Mouse (Mus musculus): Measurements from ENCODE around the gene Dda1. TPM values are rescaled to one million over a fixed set of nuclear protein-coding genes. Genes with fewer than 3 reads are reported as not detected.

Dda1 gene
- polyA plus RNA-seq, 1 experiment from 2014 or later, result 231 TPM

GRCm38 (mm10) chr8:71483932-71484331 is 14.9 kb downstream of the Dda1 start:
- Histone ChIP-seq H3K36me3 (peaks cover 53% of the 10 kb centered on the region), H3K9ac (no peak overlapping the region), H3K4me2 (peak overlapping the region; percentile 81; the same call in 1 of the 2 replicates), H3K27ac (replicated peaks) (no peak overlapping the region), H3K27me3 (no peaks in the 10 kb centered on the region), H3K4me3 (peak overlapping the region; percentile 1; the same call in 1 of the 2 replicates), H3K4me1 (replicated peaks) (peaks cover 63% of the 10 kb centered on the region), H3K9me3 (no peaks in the 10 kb centered on the region)
- WGBS, result 48% methylated on average over 8 of the region's 8 CpGs
- no peak for ATAC-seq (ENCODE audit: low read depth)

GRCm38 (mm10) chr8:71484736-71485135 is 15.7 kb downstream of the Dda1 start:
- peak overlapping the region; percentile 90; the same call in 1 of the 2 replicates for H3K27ac ChIP-seq (replicated peaks)
- H3K4me1 ChIP-seq (replicated peaks), result peaks cover 71% of the 10 kb centered on the region
- 92% methylated on average over 19 of the region's 19 CpGs for WGBS

GRCm38 (mm10) chr8:71485142-71486135 is 16.4 kb downstream of the Dda1 start, which contains the start of gene Ano8:
Gene Ano8 (minus strand): TSS chr8:71485963.
- peak within 1 kb of the TSS; percentile 90 for H3K27ac ChIP-seq (replicated peaks)
- WGBS, result 5% methylated on average over 58 of the region's 58 CpGs
- peak within 1 kb of the TSS; percentile 99 for H3K9ac ChIP-seq
- peak within 1 kb of the TSS; percentile 81 for H3K4me2 ChIP-seq
- peak; percentile 77 for ATAC-seq (ENCODE audit: low read depth)
- H3K4me1 ChIP-seq (replicated peaks), result peaks cover 74% of the 10 kb centered on the region
- no peaks in the 10 kb centered on the region for H3K9me3 ChIP-seq
- H3K27me3 ChIP-seq, result no peaks in the 10 kb centered on the region
- peak within 1 kb of the TSS; percentile 92 for H3K4me3 ChIP-seq
- peaks cover 42% of the 10 kb centered on the region for H3K36me3 ChIP-seq

More at GRCm38 (mm10) chr8:71484736-71485135, 15.7 kb downstream of the Dda1 start:
- Histone ChIP-seq H3K9ac (peak overlapping the region; percentile 99), H3K9me3 (no peaks in the 10 kb centered on the region), H3K4me3 (peak overlapping the region; percentile 92), H3K4me2 (peak overlapping the region; percentile 81), H3K36me3 (peaks cover 45% of the 10 kb centered on the region), H3K27me3 (no peaks in the 10 kb centered on the region)
- no peak for ATAC-seq (ENCODE audit: low read depth)

GRCm38 (mm10) chr8:71486136-71486529 is 17.1 kb downstream of the Dda1 start:
- Histone ChIP-seq H3K27me3 (no peaks in the 10 kb centered on the region), H3K4me2 (peak overlapping the region; percentile 81), H3K9me3 (no peaks in the 10 kb centered on the region), H3K27ac (replicated peaks) (peak overlapping the region; percentile 90), H3K4me1 (replicated peaks) (peaks cover 67% of the 10 kb centered on the region), H3K9ac (peak overlapping the region; percentile 99), H3K36me3 (peaks cover 42% of the 10 kb centered on the region), H3K4me3 (peak overlapping the region; percentile 92)
- ATAC-seq (ENCODE audit: low read depth), result no peak
- 22% methylated on average over 7 of the region's 7 CpGs for WGBS

GRCm38 (mm10) chr8:71487691-71488445 is 18.9 kb downstream of the Dda1 start, which contains the start of gene Gtpbp3:
Gene Gtpbp3 (plus strand): TSS chr8:71488103.
- peak within 1 kb of the TSS; percentile 88 for H3K27ac ChIP-seq (replicated peaks)
- no peaks in the 10 kb centered on the region for H3K9me3 ChIP-seq
- H3K9ac ChIP-seq, result peak within 1 kb of the TSS; percentile 85
- under 1% methylated on average over 33 of the region's 33 CpGs for WGBS
- H3K4me1 ChIP-seq (replicated peaks), result peaks cover 51% of the 10 kb centered on the region
- ATAC-seq (ENCODE audit: low read depth), result peak; percentile 27
- H3K27me3 ChIP-seq, result no peaks in the 10 kb centered on the region
- peak within 1 kb of the TSS; percentile 97 for H3K4me2 ChIP-seq
- H3K4me3 ChIP-seq, result peak within 1 kb of the TSS; percentile 86
- H3K36me3 ChIP-seq, result peaks cover 44% of the 10 kb centered on the region

GRCm38 (mm10) chr8:71488454-71488853 is 19.5 kb downstream of the Dda1 start:
- Histone ChIP-seq H3K27me3 (no peaks in the 10 kb centered on the region), H3K9ac (peak overlapping the region; percentile 85), H3K36me3 (peaks cover 43% of the 10 kb centered on the region), H3K4me3 (peak overlapping the region; percentile 86), H3K27ac (replicated peaks) (peak overlapping the region; percentile 88; the same call in 1 of the 2 replicates), H3K4me2 (peak overlapping the region; percentile 97), H3K4me1 (replicated peaks) (peaks cover 45% of the 10 kb centered on the region), H3K9me3 (no peaks in the 10 kb centered on the region)
- under 1% methylated on average over 22 of the region's 22 CpGs for WGBS
- peak; percentile 85 for ATAC-seq (ENCODE audit: low read depth)

- Histone ChIP-seq H3K4me1 (replicated peaks) (peaks cover 32% of the 10 kb centered on the region), H3K9me3 (no peaks in the 10 kb centered on the region), H3K4me3 (no peak overlapping the region), H3K4me2 (0 out of 2 replicates have a peak overlapping the region, but pooled peaks have one; percentile 20), H3K27ac (replicated peaks) (no peak overlapping the region), H3K36me3 (peaks cover 40% of the 10 kb centered on the region), H3K9ac (no peak overlapping the region), H3K27me3 (no peaks in the 10 kb centered on the region)
- WGBS, result 20% methylated on average over 16 of the region's 16 CpGs
- peak; percentile 51 for ATAC-seq (ENCODE audit: low read depth)
Measured at GRCm38 (mm10) chr8:71495039-71495438, 26.0 kb downstream of the Dda1 start.

GRCm38 (mm10) chr8:71495811-71496210 is 26.8 kb downstream of the Dda1 start:
- H3K36me3 ChIP-seq, result peaks cover 32% of the 10 kb centered on the region
- no peaks in the 10 kb centered on the region for H3K27me3 ChIP-seq
- H3K9ac ChIP-seq, result peak overlapping the region; percentile 22; the same call in 1 of the 2 replicates
- WGBS, result 96% methylated on average over 5 of the region's 5 CpGs
- no peak overlapping the region for H3K4me2 ChIP-seq
- no peak overlapping the region for H3K4me3 ChIP-seq
- H3K4me1 ChIP-seq (replicated peaks), result peaks cover 31% of the 10 kb centered on the region
- H3K9me3 ChIP-seq, result no peaks in the 10 kb centered on the region
- no peak for ATAC-seq (ENCODE audit: low read depth)
- H3K27ac ChIP-seq (replicated peaks), result peak overlapping the region; percentile 64; the same call in 1 of the 2 replicates

- WGBS, result 41% methylated on average over 11 of the region's 11 CpGs
- H3K27ac ChIP-seq (replicated peaks), result peak overlapping the region; percentile 64
- no peak overlapping the region for H3K4me2 ChIP-seq
- peaks cover 31% of the 10 kb centered on the region for H3K4me1 ChIP-seq (replicated peaks)
- peaks cover 25% of the 10 kb centered on the region for H3K36me3 ChIP-seq
- H3K27me3 ChIP-seq, result no peaks in the 10 kb centered on the region
- H3K9ac ChIP-seq, result peak overlapping the region; percentile 22; the same call in 1 of the 2 replicates
- H3K9me3 ChIP-seq, result no peaks in the 10 kb centered on the region
- no peak overlapping the region for H3K4me3 ChIP-seq
- no peak for ATAC-seq (ENCODE audit: low read depth)
Measured at GRCm38 (mm10) chr8:71496481-71496880, 27.5 kb downstream of the Dda1 start.

- H3K9me3 ChIP-seq, result no peaks in the 10 kb centered on the region
- no peak overlapping the region for H3K4me3 ChIP-seq
- H3K9ac ChIP-seq, result no peak overlapping the region
- WGBS, result 96% methylated on average over 1 of the region's 1 CpGs
- H3K27ac ChIP-seq (replicated peaks), result no peak overlapping the region
- H3K4me2 ChIP-seq, result no peak overlapping the region
- H3K4me1 ChIP-seq (replicated peaks), result peaks cover 31% of the 10 kb centered on the region
- ATAC-seq (ENCODE audit: low read depth), result no peak
- H3K27me3 ChIP-seq, result no peaks in the 10 kb centered on the region
- H3K36me3 ChIP-seq, result peaks cover 18% of the 10 kb centered on the region
Measured at GRCm38 (mm10) chr8:71497077-71497645, 28.2 kb downstream of the Dda1 start.

GRCm38 (mm10) chr8:71497881-71498501 is 29.0 kb downstream of the Dda1 start:
- Histone ChIP-seq H3K27ac (replicated peaks) (no peak overlapping the region), H3K36me3 (peaks cover 10% of the 10 kb centered on the region; the same call in 1 of the 2 replicates), H3K4me1 (replicated peaks) (peaks cover 31% of the 10 kb centered on the region), H3K9ac (no peak overlapping the region), H3K4me3 (no peak overlapping the region), H3K27me3 (no peaks in the 10 kb centered on the region), H3K4me2 (no peak overlapping the region), H3K9me3 (no peaks in the 10 kb centered on the region)
- ATAC-seq (ENCODE audit: low read depth), result no peak
- 27% methylated on average over 15 of the region's 15 CpGs for WGBS

All from neural tube, embryonic 13.5 days (tissue).